Mouse (Mus musculus): ENCODE results near the gene Anapc7. TPM values are rescaled to one million over a fixed set of nuclear protein-coding genes. Genes with fewer than 3 reads are reported as not detected.

Gene Anapc7
- polyA plus RNA-seq, 2 experiments: 9.0 to 13.2 TPM

- peak within 1 kb of the TSS; percentile 81 for H3K4me2 ChIP-seq (ENCODE audit: low read depth)
Measured at GRCm38 (mm10) chr5:122391786-122392180, 29.7 kb upstream of the Anapc7 start, which contains the start of gene Arpc3. Gene Arpc3, plus strand, starts transcription at chr5:122391878.

GRCm38 (mm10) chr5:122392227-122393004 lies 29.1 kb upstream of the Anapc7 start:
- ATAC-seq (ENCODE audit: insufficient read depth) (peak; percentile 33; the same call in 1 of the 2 replicates), DNase-seq (ENCODE audit: low read depth in 3 of 3, low spot score in 3 of 3) (peak in 1 of 3 experiments; percentile 9)
- peak overlapping the region; percentile 81 for H3K4me2 ChIP-seq (ENCODE audit: low read depth)
- peaks cover 8 to 10% of the 10 kb centered on the region in 2 experiments for H3K4me1 ChIP-seq (replicated peaks; ENCODE audit: control insufficient read depth in 2 of 2, insufficient read depth in 2 of 2, low read length in 1 of 2)
- no peak for TF ChIP-seq EP300 (IDR thresholded peaks at IDR 0.05; ENCODE audit: low read depth)
- TF ChIP-seq CTCF (IDR thresholded peaks at IDR 0.05; ENCODE audit: low read depth): no peak
- WGBS (ENCODE audit: insufficient replicate concordance): 3% methylated on average over 19 of the region's 19 CpGs
- peaks cover 6% of the 10 kb centered on the region for H3K36me3 ChIP-seq (replicated peaks; ENCODE audit: control insufficient read depth, insufficient read depth, low read depth)
- H3K27me3 ChIP-seq (ENCODE audit: control insufficient read depth, insufficient read depth, low read length): no peaks in the 10 kb centered on the region
- peak overlapping the region; percentile 78 to 98 for H3K4me3 ChIP-seq (ENCODE audit: insufficient read depth in 1 of 2, low read depth in 2 of 2, low read length in 2 of 2)
- H3K9ac ChIP-seq (replicated peaks): peak overlapping the region; percentile 77
- H3K9me3 ChIP-seq (ENCODE audit: control insufficient read depth, low read length): no peaks in the 10 kb centered on the region
- peak overlapping the region; percentile 60 for H3K27ac ChIP-seq

More at GRCm38 (mm10) chr5:122391786-122392180, 29.7 kb upstream of the Anapc7 start, which contains the start of gene Arpc3:
- WGBS (ENCODE audit: insufficient replicate concordance): under 1% methylated on average over 39 of the region's 39 CpGs
- peak within 1 kb of the TSS; percentile 60 for H3K27ac ChIP-seq
- TF ChIP-seq CTCF (IDR thresholded peaks at IDR 0.05; ENCODE audit: low read depth): peak; percentile 99
- no peak for TF ChIP-seq EP300 (IDR thresholded peaks at IDR 0.05; ENCODE audit: low read depth)
- peaks cover 2% of the 10 kb centered on the region for H3K36me3 ChIP-seq (replicated peaks; ENCODE audit: control insufficient read depth, insufficient read depth, low read depth)
- H3K4me1 ChIP-seq (replicated peaks; ENCODE audit: control insufficient read depth in 2 of 2, insufficient read depth in 2 of 2, low read length in 1 of 2): peaks cover 8 to 10% of the 10 kb centered on the region in 2 experiments
- peak within 1 kb of the TSS; percentile 78 to 98 for H3K4me3 ChIP-seq (ENCODE audit: insufficient read depth in 1 of 2, low read depth in 2 of 2, low read length in 2 of 2)
- DNase-seq (ENCODE audit: low read depth in 3 of 3, low spot score in 3 of 3): peak; percentile 77 to 81 (median 78)
- peak; percentile 88 for ATAC-seq (ENCODE audit: insufficient read depth)
- H3K9me3 ChIP-seq (ENCODE audit: control insufficient read depth, low read length): no peaks in the 10 kb centered on the region
- peak within 1 kb of the TSS; percentile 77 for H3K9ac ChIP-seq (replicated peaks)
- no peaks in the 10 kb centered on the region for H3K27me3 ChIP-seq (ENCODE audit: control insufficient read depth, insufficient read depth, low read length)

GRCm38 (mm10) chr5:122393887-122394286 lies 27.6 kb upstream of the Anapc7 start:
- peaks cover 13% of the 10 kb centered on the region for H3K36me3 ChIP-seq (replicated peaks; ENCODE audit: control insufficient read depth, insufficient read depth, low read depth)
- no peak for ATAC-seq (ENCODE audit: insufficient read depth)
- no peak for TF ChIP-seq EP300 (IDR thresholded peaks at IDR 0.05; ENCODE audit: low read depth)
- peak; percentile 90 for TF ChIP-seq CTCF (IDR thresholded peaks at IDR 0.05; ENCODE audit: low read depth)
- no peak overlapping the region for H3K4me2 ChIP-seq (ENCODE audit: low read depth)
- DNase-seq (ENCODE audit: low read depth in 3 of 3, low spot score in 3 of 3): peak; percentile 58 to 66 (median 59)
- H3K9me3 ChIP-seq (ENCODE audit: control insufficient read depth, low read length): no peaks in the 10 kb centered on the region
- no peaks in the 10 kb centered on the region for H3K27me3 ChIP-seq (ENCODE audit: control insufficient read depth, insufficient read depth, low read length)
- H3K4me1 ChIP-seq (replicated peaks; ENCODE audit: control insufficient read depth in 2 of 2, insufficient read depth in 2 of 2, low read length in 1 of 2): peaks cover 8 to 10% of the 10 kb centered on the region in 2 experiments
- H3K9ac ChIP-seq (replicated peaks): no peak overlapping the region
- H3K27ac ChIP-seq: no peak overlapping the region
- whole genome bisulfite sequencing (ENCODE audit: insufficient replicate concordance): 31% methylated on average over 2 of the region's 2 CpGs
- H3K4me3 ChIP-seq (ENCODE audit: insufficient read depth in 1 of 2, low read depth in 2 of 2, low read length in 2 of 2): no peak overlapping the region

DNA sequence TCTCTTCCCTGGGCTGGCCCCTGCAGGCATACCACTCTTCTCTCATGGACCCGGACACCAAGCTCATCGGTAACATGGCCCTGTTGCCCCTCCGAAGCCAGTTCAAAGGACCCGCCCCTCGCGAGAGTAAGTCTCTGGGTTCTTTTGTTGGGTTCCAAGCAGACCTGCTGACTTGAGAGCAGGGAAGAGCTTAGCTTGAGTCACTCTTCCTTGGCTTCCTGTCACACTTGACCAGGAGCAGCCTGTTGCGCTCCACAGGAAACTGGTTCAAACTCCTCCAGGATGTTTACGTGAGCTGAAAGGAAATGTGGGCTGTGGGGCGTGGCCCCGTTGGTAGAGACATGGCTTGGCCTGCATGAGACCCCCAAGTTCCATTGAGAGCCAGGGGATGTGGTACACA lies 24.7 kb upstream of the Anapc7 start:
- DNase-seq (ENCODE audit: low read depth in 3 of 3, low spot score in 3 of 3) (no peak), ATAC-seq (ENCODE audit: insufficient read depth) (no peak; the same call in 1 of the 2 replicates)
- Histone ChIP-seq H3K27me3 (ENCODE audit: control insufficient read depth, insufficient read depth, low read length) (no peaks in the 10 kb centered on the region), H3K9ac (replicated peaks) (no peak overlapping the region), H3K27ac (no peak overlapping the region), H3K4me2 (ENCODE audit: low read depth) (no peak overlapping the region), H3K36me3 (replicated peaks; ENCODE audit: control insufficient read depth, insufficient read depth, low read depth) (peaks cover 21% of the 10 kb centered on the region), H3K4me1 (replicated peaks; ENCODE audit: control insufficient read depth in 2 of 2, insufficient read depth in 2 of 2, low read length in 1 of 2) (peaks cover 8 to 10% of the 10 kb centered on the region in 2 experiments), H3K9me3 (ENCODE audit: control insufficient read depth, low read length) (no peaks in the 10 kb centered on the region), H3K4me3 (ENCODE audit: insufficient read depth in 1 of 2, low read depth in 2 of 2, low read length in 2 of 2) (no peak overlapping the region)
- 62% methylated on average over 10 of the region's 10 CpGs for WGBS (ENCODE audit: insufficient replicate concordance)
- TF ChIP-seq CTCF (IDR thresholded peaks at IDR 0.05; ENCODE audit: low read depth): no peak
- TF ChIP-seq EP300 (IDR thresholded peaks at IDR 0.05; ENCODE audit: low read depth): no peak

GRCm38 (mm10) chr5:122397495-122397894 lies 24.0 kb upstream of the Anapc7 start:
- Histone ChIP-seq H3K27ac (no peak overlapping the region), H3K36me3 (replicated peaks; ENCODE audit: control insufficient read depth, insufficient read depth, low read depth) (peaks cover 26% of the 10 kb centered on the region)

More at GRCm38 (mm10) chr5:122397495-122397894, 24.0 kb upstream of the Anapc7 start:
- Histone ChIP-seq H3K4me2 (ENCODE audit: low read depth) (no peak overlapping the region), H3K27me3 (ENCODE audit: control insufficient read depth, insufficient read depth, low read length) (no peaks in the 10 kb centered on the region), H3K9me3 (ENCODE audit: control insufficient read depth, low read length) (no peaks in the 10 kb centered on the region), H3K4me1 (replicated peaks; ENCODE audit: control insufficient read depth in 2 of 2, insufficient read depth in 2 of 2, low read length in 1 of 2) (peaks cover 6 to 9% of the 10 kb centered on the region in 2 experiments), H3K9ac (replicated peaks) (no peak overlapping the region), H3K4me3 (ENCODE audit: insufficient read depth in 1 of 2, low read depth in 2 of 2, low read length in 2 of 2) (no peak overlapping the region)
- ATAC-seq (ENCODE audit: insufficient read depth) (no peak), DNase-seq (ENCODE audit: low read depth in 3 of 3, low spot score in 3 of 3) (no peak)
- 82% methylated on average over 8 of the region's 8 CpGs for WGBS (ENCODE audit: insufficient replicate concordance)
- TF ChIP-seq EP300 (IDR thresholded peaks at IDR 0.05; ENCODE audit: low read depth) (no peak), CTCF (IDR thresholded peaks at IDR 0.05; ENCODE audit: low read depth) (no peak)
